Mouse (Mus musculus) brain, adult 10 weeks (tissue): ENCODE results near the gene Gm14409. TPM values are rescaled to one million over a fixed set of nuclear protein-coding genes. Genes with fewer than 3 reads are reported as not detected.

Source experiments
- polyA plus RNA-seq: library from polyadenylated mRNA; stranded (reverse); fragments of 350-450 nt; fragmentation: Illumina TruSeq; extraction: RNeasy Lipid Tissue Mini Kit (QIAGEN cat#74804); gene quantifications from one replicate; pipeline ENCODE4 v1.2.3, GENCODE M21; 2015; ENCODE audit warnings: low read depth, low replicate concordance

Gene Gm14409
- not detected for polyA plus RNA-seq

GRCm38 (mm10) chr2:177266936-177267335 is at the start of gene Gm14409:
Gene Gm14409, minus strand, starts transcription at chr2:177267036.

Other genes starting within 250 kb of the Gm14409 start
- gene Gm14401, start 192.7 kb downstream of the Gm14409 start, polyA plus RNA-seq, result not detected
- 51.2 TPM for gene Gm14410, start 60.6 kb downstream of the Gm14409 start, polyA plus RNA-seq
- 5.5 TPM for gene Gm14412, start 57.3 kb upstream of the Gm14409 start, polyA plus RNA-seq
- 16.5 TPM for gene Gm14418, start 131.3 kb upstream of the Gm14409 start, polyA plus RNA-seq
- gene Zfp970, start 197.7 kb upstream of the Gm14409 start, polyA plus RNA-seq, result 34.9 TPM
- 14.9 TPM for gene Gm14403, start 231.2 kb upstream of the Gm14409 start, polyA plus RNA-seq